Mouse (Mus musculus): ENCODE results near the gene Ptrh2. TPM values are rescaled to one million over a fixed set of nuclear protein-coding genes. Genes with fewer than 3 reads are reported as not detected.

The Ptrh2 gene
- polyA plus RNA-seq, 1 experiment, result 6.0 TPM

DNA sequence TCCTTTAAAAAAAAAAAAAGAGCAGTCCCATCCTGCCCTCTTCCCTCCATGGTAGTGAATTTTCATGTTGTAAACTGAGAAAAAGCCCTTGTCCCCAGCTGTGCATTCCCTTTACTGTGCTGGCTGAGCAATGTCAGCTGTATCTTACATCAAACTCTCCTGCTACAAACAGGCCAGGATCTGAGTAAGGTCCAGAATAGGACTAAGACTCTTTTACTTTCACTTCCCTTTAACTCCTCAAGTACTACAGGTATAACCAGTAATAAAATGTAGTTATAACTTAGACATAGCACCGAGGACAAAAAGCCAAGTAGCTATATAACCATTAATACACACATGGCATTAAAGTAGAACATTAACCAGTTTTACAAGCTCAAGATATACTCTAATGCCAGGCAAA is 55.2 kb downstream of the Ptrh2 start:
- H3K27ac ChIP-seq (ENCODE audit: insufficient read depth, low read depth, low read length), result no peak overlapping the region
- peaks cover 3% of the 10 kb centered on the region; the same call in 1 of the 2 replicates for H3K36me3 ChIP-seq (ENCODE audit: control insufficient read depth, insufficient read depth, low read length)
- H3K27me3 ChIP-seq (replicated peaks; ENCODE audit: control insufficient read depth, insufficient read depth, low read length), result no peaks in the 10 kb centered on the region
- DNase-seq, result no peak
- WGBS, result 41% methylated on average over 1 of the region's 1 CpGs
- TF ChIP-seq POLR2A (IDR thresholded peaks at IDR 0.05; ENCODE audit: low read depth, low read length) (no peak), CTCF (conservative IDR thresholded peaks at IDR 0.05; ENCODE audit: insufficient read depth, insufficient read length, low read depth, low read length) (no peak)
- H3K4me3 ChIP-seq (ENCODE audit: insufficient read depth, low read depth, low read length), result no peak overlapping the region
- peaks cover 25% of the 10 kb centered on the region for H3K4me1 ChIP-seq (ENCODE audit: control insufficient read depth, insufficient read depth, low read length)

DNA sequence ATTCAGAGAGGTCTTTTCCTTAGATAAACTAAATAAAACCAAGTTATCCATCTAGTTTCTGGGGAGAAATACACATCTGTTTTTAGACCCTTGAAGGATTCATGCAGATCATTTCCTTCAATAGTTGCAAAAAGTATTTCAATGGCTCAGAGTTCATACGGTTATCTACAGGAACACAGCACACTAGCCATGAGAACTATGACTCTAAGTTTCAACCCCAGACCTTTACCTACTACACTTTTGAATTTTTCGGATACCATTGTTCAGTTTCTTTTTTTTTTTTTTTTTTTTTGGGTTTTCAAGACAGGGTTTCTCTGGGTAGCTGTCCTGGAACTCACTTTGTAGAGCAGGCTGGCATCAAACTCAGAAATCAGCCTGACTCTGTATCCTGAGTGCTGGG is 55.7 kb downstream of the Ptrh2 start:
- DNase-seq, result no peak
- 37% methylated on average over 2 of the region's 2 CpGs for WGBS
- Histone ChIP-seq H3K4me1 (ENCODE audit: control insufficient read depth, insufficient read depth, low read length) (peaks cover 26% of the 10 kb centered on the region), H3K27ac (ENCODE audit: insufficient read depth, low read depth, low read length) (no peak overlapping the region), H3K4me3 (ENCODE audit: insufficient read depth, low read depth, low read length) (no peak overlapping the region), H3K36me3 (ENCODE audit: control insufficient read depth, insufficient read depth, low read length) (peaks cover 3% of the 10 kb centered on the region; the same call in 1 of the 2 replicates), H3K27me3 (replicated peaks; ENCODE audit: control insufficient read depth, insufficient read depth, low read length) (no peaks in the 10 kb centered on the region)
- TF ChIP-seq CTCF (conservative IDR thresholded peaks at IDR 0.05; ENCODE audit: insufficient read depth, insufficient read length, low read depth, low read length), result no peak
- TF ChIP-seq POLR2A (IDR thresholded peaks at IDR 0.05; ENCODE audit: low read depth, low read length), result no peak

DNA sequence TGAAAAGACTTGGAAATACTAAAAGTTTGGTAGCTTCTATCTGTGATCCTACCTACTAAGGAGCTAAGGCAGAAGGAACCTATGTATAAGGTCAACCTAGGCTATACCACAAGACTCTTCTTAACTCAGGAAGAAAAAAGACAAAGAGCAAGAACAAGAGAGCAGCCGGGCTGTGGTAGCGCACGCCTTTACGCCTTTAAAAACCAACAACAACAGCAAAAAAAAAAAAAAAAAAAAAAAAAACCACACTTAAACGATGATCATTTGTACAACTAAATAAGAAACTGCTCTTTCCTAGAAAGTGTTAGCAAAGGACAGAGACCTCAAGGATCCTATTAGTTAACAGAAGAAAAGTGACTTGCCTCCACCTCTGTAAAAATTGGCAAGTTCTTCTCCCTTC is 57.7 kb downstream of the Ptrh2 start:
- peaks cover 2% of the 10 kb centered on the region; the same call in 1 of the 2 replicates for H3K36me3 ChIP-seq (ENCODE audit: control insufficient read depth, insufficient read depth, low read length)
- WGBS, result 70% methylated on average over 5 of the region's 5 CpGs

More for the DNA sequence above, 57.7 kb downstream of the Ptrh2 start:
- H3K27me3 ChIP-seq (replicated peaks; ENCODE audit: control insufficient read depth, insufficient read depth, low read length), result no peaks in the 10 kb centered on the region
- H3K27ac ChIP-seq (ENCODE audit: insufficient read depth, low read depth, low read length), result no peak overlapping the region
- no peak overlapping the region for H3K4me3 ChIP-seq (ENCODE audit: insufficient read depth, low read depth, low read length)
- H3K4me1 ChIP-seq (ENCODE audit: control insufficient read depth, insufficient read depth, low read length), result peaks cover 35% of the 10 kb centered on the region
- no peak for DNase-seq
- no peak for TF ChIP-seq CTCF (conservative IDR thresholded peaks at IDR 0.05; ENCODE audit: insufficient read depth, insufficient read length, low read depth, low read length)
- TF ChIP-seq POLR2A (IDR thresholded peaks at IDR 0.05; ENCODE audit: low read depth, low read length), result no peak

Other genes starting within 250 kb of the Ptrh2 start
- 8.0 and 9.4 TPM in 2 replicates for gene Rnft1, start 199.3 kb upstream of the Ptrh2 start, polyA plus RNA-seq (2012; rRNA removed)
- 6.0 and 7.3 TPM in 2 replicates for gene Rps6kb1, start 139.2 kb upstream of the Ptrh2 start, polyA plus RNA-seq (2012; rRNA removed)
- gene Tubd1, start 139.0 kb upstream of the Ptrh2 start, polyA plus RNA-seq (2012; rRNA removed), result 2.6 and 2.8 TPM in 2 replicates
- gene Vmp1, start 149 bp upstream of the Ptrh2 start, polyA plus RNA-seq (2012; rRNA removed), result 48.9 and 55.3 TPM in 2 replicates
- 94.4 and 107 TPM in 2 replicates for gene Cltc, start 73.6 kb downstream of the Ptrh2 start, polyA plus RNA-seq (2012; rRNA removed)
- gene Dhx40, start 123.8 kb downstream of the Ptrh2 start, polyA plus RNA-seq (2012; rRNA removed), result 6.5 and 10.0 TPM in 2 replicates

All from kidney, adult 2 months (tissue).